Mouse (Mus musculus): ENCODE data around the gene Fam173a.

Gene Fam173a

GRCm38 (mm10) chr17:25796951-25797369, 4.3 kb upstream of the Fam173a start, which contains the start of gene Metrn:
TSS of gene Metrn (minus strand) at chr17:25797136.
- DNase-seq (ENCODE audit: low read depth) = peak; percentile 90

GRCm38 (mm10) chr17:25796211-25796771, 3.6 kb upstream of the Fam173a start:
- DNase-seq (ENCODE audit: low read depth) = peak; percentile 35

- DNase-seq (ENCODE audit: low read depth) = peak; percentile 60
Observed at GRCm38 (mm10) chr17:25795609-25796092, 3.0 kb upstream of the Fam173a start, which contains the start of gene AC134908.4. TSS of gene AC134908.4 (minus strand) at chr17:25795659.

GRCm38 (mm10) chr17:25794998-25795397, 2.3 kb upstream of the Fam173a start:
- no peak for DNase-seq (ENCODE audit: low read depth)

GRCm38 (mm10) chr17:25794197-25794596, 1.5 kb upstream of the Fam173a start:
- no peak for DNase-seq (ENCODE audit: low read depth)

GRCm38 (mm10) chr17:25791843-25792527, 716 bp downstream of the Fam173a start:
- peak; percentile 94 for DNase-seq (ENCODE audit: low read depth)

- DNase-seq (ENCODE audit: low read depth) = no peak
Observed at GRCm38 (mm10) chr17:25791320-25791842, 1.3 kb downstream of the Fam173a start.

GRCm38 (mm10) chr17:25786781-25787504, 5.8 kb downstream of the Fam173a start:
- DNase-seq (ENCODE audit: low read depth) = no peak

GRCm38 (mm10) chr17:25786280-25786679, 6.4 kb downstream of the Fam173a start, which contains the start of gene Ccdc78:
TSS of gene Ccdc78 (plus strand) at chr17:25786580.
- no peak for DNase-seq (ENCODE audit: low read depth)

- DNase-seq (ENCODE audit: low read depth) = peak; percentile 99
Observed at GRCm38 (mm10) chr17:25785281-25785745, 7.4 kb downstream of the Fam173a start, which contains the start of gene Haghl. TSS of gene Haghl (minus strand) at chr17:25785673.

- DNase-seq (ENCODE audit: low read depth) = no peak
Observed at GRCm38 (mm10) chr17:25783861-25784574, 8.7 kb downstream of the Fam173a start.

GRCm38 (mm10) chr17:25783086-25783485, 9.6 kb downstream of the Fam173a start:
- DNase-seq (ENCODE audit: low read depth) = no peak

- no peak for DNase-seq (ENCODE audit: low read depth)
Observed at GRCm38 (mm10) chr17:25781339-25781738, 11.4 kb downstream of the Fam173a start.

GRCm38 (mm10) chr17:25777948-25778347, 14.8 kb downstream of the Fam173a start:
- no peak for DNase-seq (ENCODE audit: low read depth)

- DNase-seq (ENCODE audit: low read depth) = no peak
Observed at GRCm38 (mm10) chr17:25775318-25776062, 17.2 kb downstream of the Fam173a start.

- peak; percentile 100 for DNase-seq (ENCODE audit: low read depth)
Observed at GRCm38 (mm10) chr17:25773549-25774120, 19.1 kb downstream of the Fam173a start, which contains the start of gene Narfl. TSS of gene Narfl (plus strand) at chr17:25773776.

GRCm38 (mm10) chr17:25769331-25769730, 23.4 kb downstream of the Fam173a start:
- DNase-seq (ENCODE audit: low read depth) = no peak

GRCm38 (mm10) chr17:25765886-25766285, 26.8 kb downstream of the Fam173a start:
- no peak for DNase-seq (ENCODE audit: low read depth)

GRCm38 (mm10) chr17:25762591-25762990, 30.1 kb downstream of the Fam173a start:
- DNase-seq (ENCODE audit: low read depth) = no peak

- no peak for DNase-seq (ENCODE audit: low read depth)
Observed at GRCm38 (mm10) chr17:25761561-25761970, 31.1 kb downstream of the Fam173a start.

Measured in NIH3T3 (cell line).